Mouse (Mus musculus) cerebral cortex, adult 2 months (tissue): ENCODE results near the gene Fbxw28.

Experiments used
- WGBS: fragments of 180-500 bp; shearing (Covaris S2); methylation state at CpG from one replicate; pipeline ENCODE4 v1.1.7; 2018; 5-methylcytosine and 5-hydroxymethylcytosine counted together

Gene Fbxw28

DNA sequence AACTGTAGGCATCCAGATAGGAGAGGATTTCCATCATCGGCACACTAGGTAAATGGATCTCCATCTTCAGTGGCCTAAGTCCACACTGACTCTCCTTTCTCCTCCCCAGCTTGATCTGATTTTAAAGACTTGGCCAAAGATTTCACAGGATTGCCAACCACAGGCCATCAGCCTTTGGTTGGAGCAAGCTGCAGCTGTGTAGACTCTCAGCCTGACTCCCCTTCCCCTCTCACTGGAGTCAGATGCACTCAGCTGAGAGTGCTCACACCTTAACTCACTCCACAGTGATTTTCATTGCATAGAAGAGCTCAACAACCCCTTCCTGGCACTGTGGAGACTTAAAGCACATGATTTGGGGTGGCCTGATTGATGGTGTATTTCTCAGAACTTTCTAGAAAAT, at the start of gene Fbxw28:
Gene Fbxw28 (minus strand): TSS at position 101 of the 400 bp plus-strand sequence.
- WGBS = no CpG with 5 or more reads among the region's 1 CpGs

GRCm38 (mm10) chr9:109287576-109287975, 51.9 kb downstream of the Fbxw28 start, which contains the start of gene Fbxw14:
Gene Fbxw14, minus strand, starts transcription at chr9:109287676.
- no CpG with 5 or more reads among the region's 1 CpGs for WGBS
